Mouse (Mus musculus) gonadal fat pad, adult 2 months (tissue): Measurements from ENCODE around the gene Ccin. TPM values are rescaled to one million over a fixed set of nuclear protein-coding genes. Genes with fewer than 3 reads are reported as not detected.

ENCODE experiments used
- DNase-seq: peaks from one replicate; pipeline ENCODE4 v3.0.0-alpha.2; 2012; ENCODE audit warnings: low read depth
- polyA plus RNA-seq: library from polyadenylated mRNA; depleted of rRNA; stranded (reverse); fragments of >200 nt; gene quantifications from 2 replicates; pipeline ENCODE4 v1.2.3, GENCODE M21; 2012

Ccin gene
- polyA plus RNA-seq, 1 experiment, result 0.68 TPM

DNA sequence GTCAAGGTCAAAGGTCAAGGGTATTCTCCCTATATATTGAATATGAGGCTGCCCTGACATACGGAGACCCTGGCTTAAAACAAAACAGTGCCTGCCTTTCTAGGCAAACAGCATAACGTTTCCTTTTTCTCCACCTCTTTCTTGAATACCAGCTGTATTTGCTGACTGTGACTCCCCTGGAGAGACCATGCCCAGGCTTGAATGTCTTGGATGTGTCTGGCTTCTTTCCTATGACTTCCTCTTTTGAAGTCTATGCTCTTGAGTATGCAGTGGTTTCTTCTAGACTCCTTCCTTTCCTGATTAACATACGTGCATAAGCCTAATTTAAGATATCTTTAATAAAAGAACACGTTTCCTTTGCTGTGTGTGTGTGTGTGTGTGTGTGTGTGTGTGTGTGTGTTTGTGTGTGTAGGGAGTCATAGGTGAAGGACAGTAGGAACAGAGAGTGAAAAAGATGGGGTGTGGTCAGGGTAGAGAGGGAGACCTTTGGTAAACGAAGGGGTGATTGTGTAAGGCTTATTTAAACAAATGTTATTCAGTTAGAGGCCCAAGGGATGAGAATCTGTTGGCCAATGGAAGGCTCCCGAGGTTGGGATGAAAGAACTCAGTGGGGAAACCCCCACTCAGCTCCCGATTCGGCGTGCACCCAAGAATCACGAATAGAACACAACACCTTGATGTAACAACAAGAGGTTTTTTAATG lies 8.2 kb upstream of the Ccin start:
- no peak for DNase-seq

DNA sequence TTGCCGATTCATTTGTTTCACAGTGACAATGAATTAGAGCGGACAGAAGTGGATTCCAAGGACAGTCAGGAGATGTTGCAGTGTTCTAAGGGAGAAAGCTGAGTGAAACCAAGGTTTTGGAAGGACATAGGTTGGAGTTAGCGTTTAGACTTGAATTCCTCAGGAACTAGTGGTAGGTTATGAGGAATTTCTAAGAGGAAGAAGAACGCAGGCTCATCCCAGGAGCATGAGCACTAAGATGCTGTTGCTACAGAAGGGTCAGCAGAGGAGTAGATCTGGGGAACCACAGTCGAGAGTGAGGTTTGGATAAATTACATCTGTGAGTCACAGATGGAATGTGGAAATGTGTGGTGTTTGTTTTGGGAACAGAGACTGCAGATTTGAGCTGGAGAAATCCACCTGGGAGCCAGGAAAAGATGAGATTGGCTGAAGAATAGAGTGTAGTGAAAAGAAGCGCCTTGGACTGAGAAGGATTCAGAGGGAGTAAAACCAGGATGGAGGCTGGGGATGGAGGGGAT lies 7.0 kb upstream of the Ccin start:
- DNase-seq, result no peak

DNA sequence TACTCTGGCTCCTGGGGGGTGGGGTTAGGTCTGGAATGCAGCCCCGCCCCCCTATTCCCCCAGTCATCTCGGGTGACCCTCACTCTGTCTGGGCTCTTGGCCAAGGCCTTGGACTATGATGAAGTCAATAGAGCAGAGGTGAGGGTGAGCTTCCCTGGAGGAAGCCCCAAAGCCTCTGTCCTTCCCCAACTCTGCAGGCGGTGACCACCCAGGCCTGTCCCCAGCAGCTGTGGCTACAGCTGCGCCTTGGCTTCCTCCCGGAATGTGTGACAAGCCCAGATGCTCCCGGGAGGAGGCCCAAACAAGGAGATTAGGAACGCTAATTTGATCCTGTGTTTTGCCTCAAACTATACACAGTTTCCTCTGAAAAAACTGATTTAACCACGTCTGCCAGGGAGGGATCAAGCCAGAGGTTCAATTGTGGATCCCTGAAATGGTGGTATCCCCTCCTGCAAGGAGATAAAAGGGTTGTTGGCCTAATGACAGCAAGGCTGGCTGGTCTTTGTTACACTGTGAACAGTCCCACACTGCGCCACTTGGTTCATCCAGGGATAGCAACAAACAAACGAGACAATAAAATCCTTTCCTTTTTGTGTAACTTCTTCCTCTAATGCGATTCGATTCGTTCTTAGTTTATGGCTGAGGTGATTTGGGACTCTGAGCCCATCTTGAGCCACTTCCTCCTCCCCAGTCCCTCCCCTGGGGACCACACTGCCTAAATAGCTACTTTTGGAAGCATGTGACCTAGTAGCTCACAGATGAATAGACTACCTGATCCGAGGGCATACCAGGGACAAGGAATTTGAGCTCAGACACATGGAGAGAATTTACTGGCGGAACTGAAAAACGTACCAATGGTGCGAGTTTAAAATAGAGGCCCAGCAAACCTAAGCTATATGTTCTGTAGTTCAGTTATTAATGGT lies 4.5 kb upstream of the Ccin start:
- DNase-seq, result no peak

DNA sequence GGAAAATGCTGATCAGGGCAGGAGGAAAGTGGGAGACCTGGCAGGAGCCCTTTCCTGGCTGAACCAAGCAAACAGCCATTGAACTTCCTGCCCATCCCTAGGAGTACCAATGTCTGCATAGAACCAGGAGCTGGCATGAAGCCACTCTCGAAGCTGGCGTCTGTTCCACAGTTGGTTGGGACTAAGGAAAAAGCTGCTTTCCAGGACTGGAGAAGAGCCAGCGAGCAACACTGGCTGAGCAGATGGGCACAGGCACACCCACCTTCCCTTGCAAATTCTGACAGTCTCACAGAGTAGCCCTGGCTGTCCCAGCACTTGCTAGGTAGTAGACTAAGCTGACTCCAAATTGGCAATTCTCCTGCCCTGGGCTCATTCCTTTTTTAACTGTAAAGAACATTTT lies 3.5 kb upstream of the Ccin start:
- DNase-seq, result no peak

DNA sequence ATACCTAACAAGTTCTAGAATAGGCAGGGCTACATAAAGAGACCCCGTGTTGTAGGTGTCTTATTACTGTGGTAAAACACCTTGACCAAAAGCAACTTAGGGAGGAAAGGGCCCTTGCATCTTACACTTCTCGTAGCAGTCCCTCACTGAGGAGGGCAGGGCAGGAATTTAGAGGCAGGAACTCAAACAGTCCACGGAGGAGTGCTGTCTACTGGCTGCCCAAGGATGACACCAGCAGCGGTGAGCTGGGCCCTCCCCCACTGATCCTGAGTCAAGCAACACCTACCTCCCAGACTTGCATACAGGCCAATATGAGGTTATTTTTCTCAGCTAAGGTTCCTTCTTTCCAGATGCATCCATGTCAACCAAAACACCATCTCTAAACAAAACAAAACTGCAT lies 3.0 kb upstream of the Ccin start:
- DNase-seq, result no peak

DNA sequence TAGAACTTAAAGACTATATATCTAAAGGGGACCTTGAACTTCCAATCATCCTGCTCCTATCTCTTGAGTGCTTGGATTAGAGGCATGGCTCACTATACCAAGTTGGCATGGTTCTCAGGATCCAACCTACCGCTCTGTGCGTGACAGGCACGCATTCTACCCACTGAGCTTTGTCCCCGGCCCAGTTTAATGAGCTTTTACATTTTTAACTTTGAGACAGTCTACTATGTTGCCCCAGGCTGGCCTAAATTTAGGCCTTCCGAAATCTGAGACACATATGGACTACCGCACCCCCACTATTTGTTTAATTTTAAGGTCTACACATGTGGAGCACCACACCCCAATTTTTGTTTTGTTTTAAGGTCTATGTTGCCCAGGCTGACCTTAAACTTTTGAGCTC lies 2.4 kb upstream of the Ccin start:
- DNase-seq, result no peak

DNA sequence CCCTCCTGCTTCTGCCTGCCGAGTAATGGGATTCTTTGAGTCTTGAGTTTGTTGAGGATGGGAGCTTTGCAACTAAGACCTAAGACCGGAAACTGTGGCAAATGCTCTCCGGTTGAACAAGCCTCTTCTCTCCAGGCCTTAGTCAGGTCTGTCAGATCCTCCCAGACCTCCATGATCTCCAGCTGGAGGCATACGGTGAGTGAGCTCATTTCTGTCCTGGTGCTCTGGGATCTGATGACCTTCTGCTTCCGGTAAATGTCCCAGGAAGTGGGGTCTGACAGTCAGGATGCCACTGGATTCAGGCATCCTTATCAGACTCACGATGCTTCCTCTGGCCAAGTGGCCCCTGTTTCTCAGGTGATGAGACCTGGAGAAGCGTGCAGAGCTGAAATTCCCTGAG lies 2.0 kb upstream of the Ccin start:
- DNase-seq, result no peak

DNA sequence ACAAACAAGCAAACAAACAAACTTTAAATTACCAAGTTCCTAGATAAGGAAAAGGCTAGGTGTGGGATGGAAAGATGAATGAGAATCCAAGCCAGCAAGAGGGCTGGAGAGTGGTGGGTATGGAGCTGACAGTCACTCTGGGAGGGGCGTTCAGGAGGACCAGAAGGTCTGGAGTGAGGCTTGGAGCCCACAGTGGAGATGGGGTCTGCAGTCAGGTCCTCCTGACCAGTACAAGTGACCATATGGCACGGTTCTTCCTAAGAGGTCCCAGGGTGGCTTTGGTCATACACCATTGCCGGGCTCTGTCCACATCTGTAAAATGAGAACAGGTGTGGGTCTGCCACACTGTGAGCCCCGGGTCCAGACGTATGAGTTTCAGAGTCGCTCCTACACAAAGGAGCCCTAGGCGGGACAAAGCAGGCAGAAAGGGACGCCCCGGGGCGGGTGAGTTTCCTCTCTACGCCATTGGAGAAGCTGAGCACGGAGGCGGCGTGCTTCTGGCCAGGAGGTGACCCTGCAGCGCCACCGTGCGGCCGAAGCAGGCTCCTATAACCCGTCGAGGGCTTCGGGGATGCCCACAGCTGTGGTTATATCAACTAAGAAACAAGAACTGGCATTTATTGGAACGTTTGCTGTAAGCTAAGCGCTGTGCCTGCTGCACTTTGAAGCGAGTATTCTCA lies 1.1 kb upstream of the Ccin start:
- DNase-seq, result no peak

DNA sequence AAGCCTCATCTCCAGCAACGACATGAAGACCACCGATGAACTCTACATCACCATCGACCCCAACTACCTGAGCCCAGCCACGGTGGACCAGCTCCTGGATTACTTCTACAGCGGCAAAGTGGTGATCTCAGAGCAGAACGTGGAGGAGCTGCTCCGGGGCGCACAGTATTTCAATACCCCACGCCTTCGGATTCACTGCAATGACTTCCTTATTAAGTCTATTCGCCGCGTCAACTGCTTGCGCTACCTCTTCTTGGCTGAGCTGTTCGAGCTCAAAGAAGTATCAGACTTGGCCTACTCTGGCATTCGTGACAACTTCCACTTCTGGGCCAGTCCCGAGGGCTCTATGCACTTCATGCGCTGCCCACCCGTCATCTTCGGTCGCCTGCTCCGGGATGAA lies 473 bp downstream of the Ccin start:
- no peak for DNase-seq

DNA sequence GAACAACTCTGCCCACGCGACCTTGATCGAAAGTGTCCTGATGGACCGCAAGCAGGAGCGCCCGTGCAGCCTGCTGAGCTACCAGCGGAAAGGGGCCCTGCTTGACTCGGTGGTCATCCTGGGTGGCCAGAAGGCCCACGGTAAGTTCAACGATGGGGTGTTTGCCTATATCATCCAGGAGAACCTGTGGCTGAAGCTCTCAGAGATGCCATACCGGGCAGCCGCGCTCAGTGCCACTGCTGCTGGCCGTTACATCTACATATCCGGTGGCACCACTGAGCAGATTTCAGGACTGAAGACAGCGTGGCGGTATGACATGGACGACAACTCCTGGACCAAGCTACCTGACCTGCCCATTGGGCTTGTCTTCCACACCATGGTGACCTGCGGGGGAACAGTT lies 1.0 kb downstream of the Ccin start:
- DNase-seq, result no peak

DNA sequence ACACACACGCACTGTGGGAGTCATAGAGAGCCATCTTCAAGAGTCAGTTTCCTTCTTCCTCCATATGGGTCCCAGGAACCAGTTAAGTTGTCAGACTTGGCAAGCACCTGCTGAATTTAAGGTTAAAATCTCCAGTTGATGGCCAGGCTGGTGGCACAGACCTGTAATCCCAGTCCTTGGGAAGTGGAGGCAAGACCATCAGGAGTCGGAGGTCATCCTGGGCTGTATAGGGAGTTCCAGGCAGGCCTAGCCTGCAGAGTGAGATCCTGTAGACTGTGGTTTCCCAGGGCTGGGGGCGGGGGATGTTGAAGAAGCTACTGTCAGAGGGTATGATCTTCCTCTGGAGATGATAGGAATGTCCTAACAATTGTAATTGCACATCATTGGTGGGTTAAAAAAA lies 5.7 kb downstream of the Ccin start:
- DNase-seq, result no peak

DNA sequence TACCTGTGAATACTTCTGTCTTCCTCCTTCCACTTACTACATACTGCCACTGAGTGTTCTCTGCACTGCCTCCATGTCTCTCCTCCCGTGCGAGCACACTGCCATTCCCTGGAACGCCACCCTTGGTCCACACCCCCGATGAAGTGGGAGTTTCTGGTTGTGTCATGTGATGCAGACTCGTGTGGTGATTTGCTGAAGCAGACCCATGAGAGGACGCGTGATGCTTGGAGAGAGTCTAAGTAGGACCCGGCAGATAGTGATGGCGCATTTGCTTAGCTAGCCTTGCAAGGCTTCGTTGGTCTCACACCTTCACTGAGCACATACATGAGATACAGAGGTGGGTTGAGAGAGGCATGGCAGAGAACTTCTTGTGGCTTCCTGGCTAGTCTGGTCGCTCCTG lies 9.8 kb downstream of the Ccin start:
- no peak for DNase-seq

DNA sequence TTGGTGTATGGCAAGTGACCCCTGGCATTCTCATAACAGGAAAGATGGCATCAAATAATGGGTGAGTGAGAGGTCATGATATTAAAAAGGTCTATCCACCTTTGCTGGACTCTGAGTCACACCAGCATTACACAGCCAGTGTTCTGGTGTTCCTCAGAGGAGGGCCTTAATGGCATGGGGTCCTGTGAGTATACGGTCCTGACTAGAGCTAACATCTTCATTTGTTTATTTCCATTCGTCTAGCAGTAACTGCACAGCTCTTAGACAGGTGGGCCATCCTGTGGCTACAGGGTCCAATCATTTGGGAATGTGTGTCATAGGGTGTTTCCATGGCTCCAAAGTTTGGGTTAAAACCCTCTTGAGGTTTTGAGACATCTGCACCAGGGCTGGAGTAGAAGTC lies 11.1 kb downstream of the Ccin start:
- DNase-seq, result no peak

DNA sequence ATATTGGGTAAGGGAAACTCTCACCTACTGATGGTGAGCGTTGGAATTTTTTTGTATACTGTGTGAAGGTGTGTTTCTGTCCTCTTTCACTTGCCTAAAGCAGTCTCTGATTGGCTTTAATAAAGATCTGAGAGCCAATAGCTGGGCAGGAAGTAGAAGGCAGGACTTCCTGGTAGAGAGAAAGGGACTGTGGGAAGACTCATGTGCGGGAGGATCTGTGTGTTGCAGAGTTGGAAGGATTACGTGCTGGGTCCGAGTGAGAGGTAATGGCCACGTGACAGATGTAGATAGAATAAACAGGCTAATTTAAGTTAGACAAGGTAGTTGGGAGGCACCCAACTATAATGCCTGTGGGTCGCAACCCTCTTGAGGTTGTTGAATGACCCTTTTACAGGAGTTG lies 20.3 kb downstream of the Ccin start:
- no peak for DNase-seq

DNA sequence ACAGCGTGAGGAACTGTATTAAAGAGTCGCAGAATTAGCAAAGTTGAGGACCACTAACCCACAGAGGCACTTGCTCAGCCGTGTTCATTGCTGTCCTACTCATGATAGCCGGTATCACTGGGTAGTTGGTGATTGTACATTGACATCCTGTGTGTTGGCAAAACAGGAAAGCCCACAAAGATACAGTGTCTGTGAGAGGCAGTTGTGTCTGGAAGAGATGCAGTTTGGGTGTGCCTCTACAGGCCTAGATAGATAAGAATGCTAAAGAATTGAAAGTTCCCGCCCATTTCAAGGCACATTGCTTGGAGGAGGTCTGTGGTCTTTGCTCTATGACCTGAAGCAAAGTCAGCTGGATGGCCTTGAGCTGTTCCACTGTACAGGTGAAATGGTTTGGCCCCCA lies 20.8 kb downstream of the Ccin start, which contains the start of gene Clta:
Gene Clta, plus strand, starts transcription at position 327 of the 400 bp plus-strand sequence.
- no peak for DNase-seq

DNA sequence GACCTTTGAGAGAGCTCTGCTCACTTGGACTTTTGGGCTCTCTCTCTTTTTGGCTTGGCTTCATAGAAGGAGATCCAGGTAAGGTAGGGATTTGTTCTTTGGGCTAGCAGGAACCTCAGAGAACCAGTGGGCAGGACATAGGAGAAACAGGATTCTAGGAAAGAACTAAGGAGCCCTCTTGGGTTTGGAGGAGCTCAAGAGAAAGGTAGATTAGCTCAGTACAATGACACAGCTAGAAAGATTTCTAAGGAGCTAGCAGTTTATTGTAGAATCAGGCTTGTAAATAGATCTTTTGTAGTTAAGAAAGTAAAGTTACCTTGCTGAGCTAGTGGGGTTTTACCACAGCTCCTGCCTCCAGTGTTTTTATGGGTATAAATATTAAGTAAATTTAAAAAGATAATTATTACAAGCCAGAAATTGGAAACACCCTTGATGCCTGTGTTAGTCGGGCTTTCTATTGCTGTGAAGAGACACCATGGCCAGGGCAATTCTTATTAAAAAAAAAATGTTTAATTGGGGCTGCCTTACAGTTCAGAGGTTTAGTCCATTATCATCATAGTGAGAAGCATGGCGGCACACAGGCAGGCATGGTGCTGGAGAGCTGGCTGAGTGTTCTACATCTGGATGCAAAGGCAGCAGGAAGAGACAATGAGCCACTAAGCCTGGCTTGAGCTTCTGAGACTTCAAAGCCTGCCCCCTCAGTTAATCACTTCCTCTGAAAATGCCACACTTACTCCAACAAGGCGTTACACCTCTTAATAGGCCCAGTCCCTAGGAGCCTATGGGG lies 21.5 kb downstream of the Ccin start:
- no peak for DNase-seq

DNA sequence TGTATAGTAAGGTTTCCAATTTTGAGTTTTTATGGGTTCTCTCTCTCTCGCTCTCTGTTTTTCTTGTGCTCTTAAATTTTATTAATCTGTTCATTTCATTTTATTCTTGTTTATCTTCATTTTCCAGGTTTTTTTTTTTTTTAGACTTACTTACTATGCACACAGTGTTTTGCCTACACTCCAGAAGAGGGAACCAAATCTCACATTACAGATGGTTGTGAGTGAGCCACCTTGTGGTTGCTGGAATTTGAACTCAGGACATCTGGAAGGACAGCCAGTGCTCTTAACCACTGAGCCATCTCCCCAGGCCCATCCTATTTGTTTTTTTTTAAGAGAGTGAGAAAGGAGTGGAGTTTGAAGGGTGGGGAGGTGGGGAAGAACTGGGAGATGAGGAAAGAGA lies 26.9 kb downstream of the Ccin start:
- no peak for DNase-seq

DNA sequence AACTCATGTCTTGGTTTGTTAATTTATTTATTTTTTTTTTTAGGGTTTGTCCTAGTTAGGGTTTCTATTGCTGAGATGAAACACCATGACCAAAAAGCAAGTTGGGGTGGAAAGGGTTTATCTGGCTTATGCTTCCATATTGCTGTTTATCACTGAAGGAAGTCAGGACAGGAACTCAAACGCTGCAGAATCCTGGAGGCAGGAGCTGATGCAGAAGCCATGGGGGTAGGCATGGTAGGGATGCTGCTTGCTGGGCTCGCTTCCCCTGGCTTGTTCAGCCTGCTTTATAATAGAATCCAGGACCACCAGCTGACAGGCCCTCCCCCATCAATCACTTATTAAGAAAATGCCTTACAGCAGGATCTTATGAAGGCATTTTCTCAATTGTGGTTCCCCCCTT lies 27.6 kb downstream of the Ccin start:
- no peak for DNase-seq

DNA sequence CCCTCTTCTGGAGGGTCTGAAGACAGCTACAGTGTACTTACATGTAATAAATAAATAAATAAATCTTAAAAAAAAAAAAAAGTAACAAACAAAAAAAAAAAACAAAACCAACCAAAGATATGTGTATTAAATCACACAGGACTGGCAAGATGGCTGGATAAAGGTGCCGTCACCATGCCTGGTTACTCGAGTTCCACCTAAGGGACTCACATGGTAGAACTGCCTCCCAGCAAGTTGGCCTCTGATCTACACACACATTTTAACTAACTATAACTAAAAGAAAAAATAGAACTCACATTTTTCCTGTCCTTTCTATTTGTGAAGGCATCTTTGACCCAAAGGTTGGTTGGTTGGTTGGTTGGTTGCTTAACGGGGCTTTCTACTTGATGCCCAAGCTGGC lies 28.5 kb downstream of the Ccin start:
- DNase-seq, result no peak

DNA sequence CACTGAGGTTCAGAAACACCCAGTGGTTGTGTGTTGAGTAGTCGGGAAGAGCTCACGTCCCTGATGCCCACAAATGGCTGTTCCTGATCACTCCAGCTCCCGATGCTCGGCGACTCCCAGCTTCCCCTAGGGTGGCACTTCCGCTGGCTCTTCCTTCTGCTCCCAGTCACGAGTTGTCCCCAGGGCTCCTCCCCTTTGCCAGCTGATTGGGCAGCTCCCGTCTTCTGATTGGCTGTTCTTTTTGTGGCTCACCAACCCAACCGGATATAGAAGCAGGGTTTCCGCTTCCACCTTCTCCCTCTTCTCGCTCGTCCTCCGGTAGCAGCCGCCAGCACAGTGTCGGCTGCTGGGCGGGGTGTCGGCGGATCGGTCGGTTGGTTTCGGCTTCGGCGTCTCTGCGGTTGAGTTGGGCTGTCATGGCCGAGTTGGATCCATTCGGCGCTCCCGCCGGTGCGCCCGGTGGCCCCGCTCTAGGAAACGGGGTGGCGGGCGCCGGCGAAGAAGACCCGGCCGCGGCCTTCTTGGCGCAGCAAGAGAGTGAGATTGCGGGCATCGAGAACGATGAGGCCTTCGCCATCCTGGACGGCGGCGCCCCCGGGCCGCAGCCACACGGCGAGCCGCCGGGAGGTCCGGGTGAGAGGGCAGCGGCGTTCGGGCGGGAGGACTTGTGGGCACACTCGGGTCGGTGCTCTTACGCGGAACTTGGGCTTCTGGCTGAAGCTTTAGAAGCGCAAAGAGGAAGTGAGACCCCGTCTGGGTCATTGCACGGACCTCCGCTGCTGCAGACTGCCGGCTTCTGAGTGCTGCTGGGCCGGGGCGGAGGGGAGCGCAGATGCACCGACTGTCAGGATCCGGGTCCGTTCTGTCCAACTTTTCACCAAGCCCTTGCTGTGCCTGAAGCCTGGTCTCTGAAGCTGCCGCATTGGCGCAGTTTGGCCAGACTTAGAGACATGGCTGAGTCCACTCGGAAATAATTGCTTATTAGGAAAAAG lies 29.4 kb downstream of the Ccin start:
- no peak for DNase-seq
